Mouse (Mus musculus) midbrain, embryonic 11.5 days (tissue): ENCODE results near the gene Sufu. TPM values are rescaled to one million over a fixed set of nuclear protein-coding genes. Genes with fewer than 3 reads are reported as not detected.
A peak's percentile ranks its signal among the peaks of the same experiment; 100 is the strongest.

Experiments used
- ATAC-seq: fragments of 200-750 bp; cut with Nextera tagmentation; 2 replicates; pipeline ENCODE4 v1.8.0; 2017; ENCODE audit warnings: moderate TSS enrichment, moderate library complexity; ENCODE audit not compliant: low FRiP score
- DNase-seq: peaks from one replicate; pipeline ENCODE4 v3.0.0; 2015; ENCODE audit warnings: low spot score; ENCODE audit errors: missing footprints
- H3K27ac ChIP-seq: fragments of 300-500 bp; sonication (generic); 2 replicates; pipeline ENCODE4 v1.5.1; 2014; ENCODE audit warnings: low read depth, low read length
- H3K27me3 ChIP-seq: fragments of 300-500 bp; sonication (generic); 2 replicates; pipeline ENCODE4 v1.6.1; 2014; ENCODE audit warnings: mild to moderate bottlenecking, low read length, moderate library complexity, mixed read lengths; ENCODE audit not compliant: control insufficient read depth, insufficient read depth
- H3K36me3 ChIP-seq: fragments of 300-500 bp; sonication (generic); 2 replicates; pipeline ENCODE4 v1.6.1; 2014; ENCODE audit warnings: mild to moderate bottlenecking, low read length, moderate library complexity, mixed read lengths; ENCODE audit not compliant: control insufficient read depth, insufficient read depth
- H3K4me1 ChIP-seq: fragments of 300-500 bp; sonication (generic); 2 replicates; pipeline ENCODE4 v1.6.1; 2014; ENCODE audit warnings: low read length; ENCODE audit not compliant: control insufficient read depth, insufficient read depth
- H3K4me2 ChIP-seq: fragments of 300-500 bp; sonication (generic); 2 replicates; pipeline ENCODE4 v1.6.1; 2014; ENCODE audit warnings: mild to moderate bottlenecking, moderate library complexity
- H3K4me3 ChIP-seq: fragments of 300-500 bp; sonication (generic); 2 replicates; pipeline ENCODE4 v1.5.1; 2014; ENCODE audit warnings: low read depth, low read length
- H3K9ac ChIP-seq: fragments of 300-500 bp; sonication (generic); 2 replicates; pipeline ENCODE4 v1.6.1; 2014; ENCODE audit warnings: low read length
- H3K9me3 ChIP-seq: fragments of 300-500 bp; sonication (generic); 2 replicates; pipeline ENCODE4 v1.6.1; 2016; ENCODE audit warnings: low read length; ENCODE audit not compliant: control insufficient read depth
- whole genome bisulfite sequencing: fragments of 180-500 bp; shearing (Covaris S2); extraction: QIAGEN DNeasy Blood & Tissue Kit; methylation state at CpG from one replicate; pipeline ENCODE4 v1.1.7; 2014; 5-methylcytosine and 5-hydroxymethylcytosine counted together
- polyA plus RNA-seq: library from polyadenylated mRNA; unstranded; fragments of >200 nt; fragmentation: Nextera tagmentation; extraction: Ambion mirVana; gene quantifications from 2 replicates; pipeline ENCODE4 v1.2.1, GENCODE M21; 2014

The Sufu gene
- polyA plus RNA-seq, 1 experiment from 2014 or later, result 38.7 TPM

DNA sequence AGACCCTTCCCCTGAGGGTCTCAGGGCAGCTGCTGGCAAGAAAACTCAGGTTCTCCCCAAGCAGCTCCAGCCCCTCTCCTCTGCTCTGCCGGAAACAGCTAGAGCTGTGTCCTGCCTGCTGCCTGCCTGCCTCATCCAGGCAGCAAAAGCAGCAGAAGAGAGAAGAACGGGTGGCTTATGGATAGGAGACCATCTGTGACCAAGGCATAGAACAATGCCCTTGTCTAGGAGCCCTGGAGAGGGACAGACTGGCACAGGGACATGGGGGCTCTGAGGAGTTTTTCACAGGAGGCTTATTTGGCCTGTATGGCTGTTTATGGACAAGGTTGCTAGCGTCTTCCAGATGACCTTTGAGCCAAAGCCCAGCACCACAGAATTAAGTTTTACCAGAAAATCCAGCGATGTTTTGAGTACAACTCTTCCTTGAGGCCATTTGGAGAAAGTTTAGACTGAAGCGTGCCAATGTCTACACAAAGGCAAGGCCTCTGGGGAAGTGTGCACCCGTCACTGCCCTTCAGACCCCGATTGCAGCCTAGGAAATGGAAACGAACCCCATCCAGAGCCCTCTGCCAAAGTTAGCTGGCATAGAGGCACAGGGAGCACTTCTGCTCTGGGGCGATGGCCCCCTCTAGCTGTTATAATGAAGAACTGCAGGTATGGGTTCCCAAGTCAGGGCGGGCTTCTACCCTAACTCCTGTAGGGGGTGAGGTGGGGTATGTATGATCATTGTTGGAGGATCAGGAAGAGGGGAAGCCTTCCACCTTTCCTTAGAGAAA is 55.5 kb downstream of the Sufu start:
- no peak overlapping the region for H3K4me3 ChIP-seq
- H3K9ac ChIP-seq, result no peak overlapping the region
- 37% methylated on average over 10 of the region's 10 CpGs for WGBS
- no peak overlapping the region for H3K27ac ChIP-seq
- peaks cover 3% of the 10 kb centered on the region; the same call in 1 of the 2 replicates for H3K36me3 ChIP-seq
- H3K27me3 ChIP-seq, result no peaks in the 10 kb centered on the region
- peak; percentile 50; the same call in 1 of the 2 replicates for ATAC-seq
- no peak overlapping the region for H3K4me2 ChIP-seq
- DNase-seq, result peak; percentile 94
- peaks cover 16% of the 10 kb centered on the region for H3K4me1 ChIP-seq
- H3K9me3 ChIP-seq, result no peaks in the 10 kb centered on the region

- Histone ChIP-seq H3K27me3 (no peaks in the 10 kb centered on the region), H3K4me2 (no peak overlapping the region), H3K9me3 (no peaks in the 10 kb centered on the region), H3K9ac (no peak overlapping the region), H3K4me1 (peaks cover 9% of the 10 kb centered on the region; the same call in 1 of the 2 replicates), H3K4me3 (no peak overlapping the region), H3K36me3 (peaks cover 3% of the 10 kb centered on the region; the same call in 1 of the 2 replicates), H3K27ac (no peak overlapping the region)
- no peak for ATAC-seq
- no peak for DNase-seq
- 81% methylated on average over 9 of the region's 9 CpGs for WGBS
Measured at GRCm38 (mm10) chr19:46452916-46453315, 56.2 kb downstream of the Sufu start.

DNA sequence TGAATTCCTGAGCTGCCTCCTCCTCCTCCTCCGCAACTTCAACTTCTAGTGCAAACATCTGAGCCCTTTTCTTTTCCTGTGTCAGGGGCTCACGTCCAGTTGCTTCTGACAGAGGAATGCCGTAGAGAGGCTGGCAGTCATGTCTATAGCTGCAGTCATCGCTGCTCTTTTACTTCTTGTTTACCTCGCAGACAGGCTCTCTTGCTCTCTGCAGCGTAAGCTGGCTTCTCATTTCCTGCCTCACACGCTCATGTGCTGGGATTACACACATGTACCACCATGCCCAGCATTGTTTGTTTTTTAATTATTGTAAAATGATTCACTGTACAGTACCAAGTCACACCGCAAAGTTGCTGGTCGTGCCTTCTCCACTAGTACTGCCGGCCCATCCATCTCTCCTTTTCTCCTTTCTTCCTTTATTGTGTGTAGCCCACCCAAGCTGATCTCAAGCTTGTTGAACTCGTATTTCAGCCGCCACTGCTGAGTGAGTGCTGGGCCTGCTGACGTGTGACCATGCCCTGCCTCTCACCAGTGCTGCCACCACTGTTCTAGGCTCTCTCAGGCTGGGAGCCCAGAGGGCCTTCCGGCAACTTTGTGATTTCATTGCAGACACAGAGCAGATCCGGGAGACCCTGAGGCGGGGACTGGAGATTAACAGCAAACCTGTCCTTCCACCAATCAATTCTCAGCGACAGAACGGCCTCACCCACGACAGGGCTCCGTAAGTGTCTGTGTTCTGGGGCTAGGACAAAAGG is 57.6 kb downstream of the Sufu start:
- Histone ChIP-seq H3K9me3 (no peaks in the 10 kb centered on the region), H3K9ac (0 out of 2 replicates have a peak overlapping the region, but pooled peaks have one; percentile 6), H3K4me3 (no peak overlapping the region), H3K4me2 (no peak overlapping the region), H3K4me1 (0 out of 2 replicates have a peak, but pooled peaks cover 5% of the 10 kb centered on the region), H3K27me3 (no peaks in the 10 kb centered on the region), H3K27ac (peak overlapping the region; percentile 40; the same call in 1 of the 2 replicates), H3K36me3 (peaks cover 3% of the 10 kb centered on the region; the same call in 1 of the 2 replicates)
- DNase-seq (no peak), ATAC-seq (no peak)
- WGBS, result 73% methylated on average over 20 of the region's 20 CpGs

GRCm38 (mm10) chr19:46455032-46455431 is 58.3 kb downstream of the Sufu start:
- Histone ChIP-seq H3K4me1 (0 out of 2 replicates have a peak, but pooled peaks cover 5% of the 10 kb centered on the region), H3K36me3 (peaks cover 3% of the 10 kb centered on the region; the same call in 1 of the 2 replicates)

GRCm38 (mm10) chr19:46455556-46455955 is 58.9 kb downstream of the Sufu start:
- DNase-seq (no peak), ATAC-seq (no peak)
- Histone ChIP-seq H3K9me3 (no peaks in the 10 kb centered on the region), H3K9ac (no peak overlapping the region), H3K4me2 (no peak overlapping the region), H3K27me3 (no peaks in the 10 kb centered on the region), H3K27ac (0 out of 2 replicates have a peak overlapping the region, but pooled peaks have one; percentile 16), H3K36me3 (peaks cover 3% of the 10 kb centered on the region; the same call in 1 of the 2 replicates), H3K4me1 (0 out of 2 replicates have a peak, but pooled peaks cover 5% of the 10 kb centered on the region), H3K4me3 (no peak overlapping the region)
- WGBS, result 94% methylated on average over 8 of the region's 8 CpGs

More at GRCm38 (mm10) chr19:46455032-46455431, 58.3 kb downstream of the Sufu start:
- H3K27me3 ChIP-seq, result no peaks in the 10 kb centered on the region
- no peak overlapping the region for H3K4me2 ChIP-seq
- peak overlapping the region; percentile 40; the same call in 1 of the 2 replicates for H3K27ac ChIP-seq
- no peak for ATAC-seq
- H3K9ac ChIP-seq, result peak overlapping the region; percentile 2; the same call in 1 of the 2 replicates
- H3K4me3 ChIP-seq, result no peak overlapping the region
- DNase-seq, result no peak
- no peaks in the 10 kb centered on the region for H3K9me3 ChIP-seq
- WGBS, result 33% methylated on average over 1 of the region's 1 CpGs

- ATAC-seq (no peak), DNase-seq (no peak)
- Histone ChIP-seq H3K4me1 (0 out of 2 replicates have a peak, but pooled peaks cover 5% of the 10 kb centered on the region), H3K9me3 (no peaks in the 10 kb centered on the region), H3K4me3 (no peak overlapping the region), H3K27me3 (no peaks in the 10 kb centered on the region), H3K4me2 (no peak overlapping the region), H3K27ac (0 out of 2 replicates have a peak overlapping the region, but pooled peaks have one; percentile 16), H3K36me3 (peaks cover 3% of the 10 kb centered on the region; the same call in 1 of the 2 replicates), H3K9ac (no peak overlapping the region; the same call in 1 of the 2 replicates)
- 89% methylated on average over 5 of the region's 5 CpGs for WGBS
Measured at GRCm38 (mm10) chr19:46456018-46456735, 59.5 kb downstream of the Sufu start.

- ATAC-seq (no peak), DNase-seq (no peak)
- Histone ChIP-seq H3K4me2 (no peak overlapping the region), H3K4me3 (no peak overlapping the region), H3K27me3 (no peaks in the 10 kb centered on the region), H3K9me3 (no peaks in the 10 kb centered on the region), H3K27ac (no peak overlapping the region), H3K36me3 (peaks cover 3% of the 10 kb centered on the region; the same call in 1 of the 2 replicates), H3K4me1 (0 out of 2 replicates have a peak, but pooled peaks cover 3% of the 10 kb centered on the region), H3K9ac (no peak overlapping the region)
- 84% methylated on average over 5 of the region's 5 CpGs for WGBS
Measured at GRCm38 (mm10) chr19:46457798-46458197, 61.1 kb downstream of the Sufu start.

GRCm38 (mm10) chr19:46459256-46459655 is 62.6 kb downstream of the Sufu start:
- WGBS, result 89% methylated on average over 10 of the region's 10 CpGs
- Histone ChIP-seq H3K27me3 (no peaks in the 10 kb centered on the region), H3K36me3 (peaks cover 5% of the 10 kb centered on the region), H3K4me1 (0 out of 2 replicates have a peak, but pooled peaks cover 2% of the 10 kb centered on the region), H3K9ac (no peak overlapping the region), H3K9me3 (no peaks in the 10 kb centered on the region), H3K4me2 (no peak overlapping the region), H3K4me3 (no peak overlapping the region), H3K27ac (no peak overlapping the region)
- no peak for ATAC-seq
- DNase-seq, result no peak
